Mouse (Mus musculus) stomach, embryonic 16.5 days (tissue): ENCODE data around the gene Acap2. TPM values are rescaled to one million over a fixed set of nuclear protein-coding genes. Genes with fewer than 3 reads are reported as not detected.
A peak's percentile ranks its signal among the peaks of the same experiment; 100 is the strongest.

Experiments used
- ATAC-seq: fragments of 200-750 bp; cut with Nextera tagmentation; 2 replicates; pipeline ENCODE4 v1.8.0; 2017; ENCODE audit warnings: moderate number of reproducible peaks, moderate TSS enrichment; ENCODE audit not compliant: insufficient read depth, low FRiP score
- H3K27ac ChIP-seq: fragments of 300-500 bp; sonication (generic); 2 replicates; pipeline ENCODE4 v1.5.1; 2014; ENCODE audit warnings: low read length
- H3K27me3 ChIP-seq: fragments of 300-500 bp; sonication (generic); 2 replicates; pipeline ENCODE4 v1.6.1; 2014; ENCODE audit warnings: low read length, control low read depth, mixed read lengths; ENCODE audit not compliant: control insufficient read depth, insufficient read depth
- H3K36me3 ChIP-seq: fragments of 300-500 bp; sonication (generic); 2 replicates; pipeline ENCODE4 v1.6.1; 2014; ENCODE audit warnings: low read length; ENCODE audit not compliant: control insufficient read depth, insufficient read depth
- H3K4me1 ChIP-seq: fragments of 300-500 bp; sonication (generic); 2 replicates; pipeline ENCODE4 v1.6.1; 2014; ENCODE audit warnings: low read length, control low read depth, mixed read lengths; ENCODE audit not compliant: control insufficient read depth, insufficient read depth
- H3K4me2 ChIP-seq: fragments of 300-500 bp; sonication (generic); 2 replicates; pipeline ENCODE4 v1.6.1; 2014; ENCODE audit warnings: low read depth, low read length, mixed read lengths
- H3K4me3 ChIP-seq: fragments of 300-500 bp; sonication (generic); replicated peaks from 2 replicates; pipeline ENCODE4 v1.5.1; 2014; ENCODE audit warnings: mild to moderate bottlenecking, low read length
- H3K9ac ChIP-seq: fragments of 300-500 bp; sonication (generic); 2 replicates; pipeline ENCODE4 v1.6.1; 2014; ENCODE audit warnings: low read length
- H3K9me3 ChIP-seq: fragments of 300-500 bp; sonication (generic); replicated peaks from 2 replicates; pipeline ENCODE4 v1.6.1; 2016; ENCODE audit warnings: low read length, control low read depth; ENCODE audit not compliant: control insufficient read depth
- WGBS: fragments of 180-500 bp; shearing (Covaris S2); extraction: QIAGEN DNeasy Blood & Tissue Kit; methylation state at CpG from one replicate; pipeline ENCODE4 v1.1.7; 2014; 5-methylcytosine and 5-hydroxymethylcytosine counted together
- polyA plus RNA-seq: library from polyadenylated mRNA; unstranded; fragments of >200 nt; fragmentation: Nextera tagmentation; extraction: Ambion mirVana; gene quantifications from 2 replicates; pipeline ENCODE4 v1.2.1, GENCODE M21; 2015

Gene Acap2
- polyA plus RNA-seq, 1 experiment from 2014 or later: 21.4 TPM

DNA sequence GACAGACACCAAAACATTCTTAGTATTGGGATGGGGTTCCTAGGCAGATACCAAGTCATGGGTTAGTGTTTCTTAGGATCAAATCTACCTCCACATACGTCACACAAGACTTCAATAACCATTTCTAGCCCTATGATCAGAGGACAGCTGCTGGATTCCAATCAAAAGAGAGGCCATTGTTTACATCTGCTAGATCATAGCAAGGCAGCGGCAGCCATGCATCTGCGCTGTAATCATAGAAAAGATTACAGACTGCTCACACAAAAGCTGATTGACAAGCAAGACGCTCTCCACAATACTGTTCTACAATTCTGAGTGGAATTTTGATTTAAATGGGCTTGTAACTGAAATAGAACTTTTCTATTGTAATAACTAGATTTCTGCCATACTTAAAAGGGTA, 16.3 kb downstream of the Acap2 start:
- 52% methylated on average over 4 of the region's 4 CpGs for WGBS
- peak overlapping the region; percentile 33 for H3K27ac ChIP-seq

DNA sequence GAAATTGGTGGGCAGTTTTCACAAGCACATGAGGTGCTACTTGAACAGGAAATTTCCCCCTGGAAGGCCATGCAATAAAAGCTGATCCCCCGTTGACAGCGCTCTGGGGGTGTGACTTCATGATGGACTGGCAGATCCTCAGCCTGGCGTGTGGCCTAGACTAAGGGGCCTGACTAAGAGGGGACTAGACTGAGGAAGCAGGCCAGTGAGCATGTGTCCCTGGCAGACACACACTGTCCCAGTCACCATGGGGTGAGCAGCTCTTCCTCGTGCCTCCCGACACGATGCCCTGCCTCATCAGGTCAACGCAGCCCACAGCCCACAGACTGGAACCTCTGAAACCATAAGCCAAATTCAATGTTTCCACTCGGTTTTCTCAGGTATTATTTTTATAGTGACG, 18.5 kb downstream of the Acap2 start:
- H3K9ac ChIP-seq: no peak overlapping the region
- H3K27me3 ChIP-seq: no peaks in the 10 kb centered on the region
- H3K9me3 ChIP-seq: no peaks in the 10 kb centered on the region
- no peaks in the 10 kb centered on the region for H3K36me3 ChIP-seq
- H3K4me3 ChIP-seq: no peak overlapping the region
- no peak for ATAC-seq
- no peak overlapping the region for H3K4me2 ChIP-seq
- 66% methylated on average over 9 of the region's 9 CpGs for WGBS
- peak overlapping the region; percentile 60; the same call in 1 of the 2 replicates for H3K27ac ChIP-seq
- H3K4me1 ChIP-seq: peaks cover 43% of the 10 kb centered on the region

More for the DNA sequence above, 16.3 kb downstream of the Acap2 start:
- no peaks in the 10 kb centered on the region for H3K36me3 ChIP-seq
- no peaks in the 10 kb centered on the region for H3K27me3 ChIP-seq
- H3K4me1 ChIP-seq: peaks cover 56% of the 10 kb centered on the region
- H3K4me2 ChIP-seq: no peak overlapping the region
- ATAC-seq: no peak
- no peaks in the 10 kb centered on the region for H3K9me3 ChIP-seq
- H3K4me3 ChIP-seq: no peak overlapping the region
- H3K9ac ChIP-seq: no peak overlapping the region

DNA sequence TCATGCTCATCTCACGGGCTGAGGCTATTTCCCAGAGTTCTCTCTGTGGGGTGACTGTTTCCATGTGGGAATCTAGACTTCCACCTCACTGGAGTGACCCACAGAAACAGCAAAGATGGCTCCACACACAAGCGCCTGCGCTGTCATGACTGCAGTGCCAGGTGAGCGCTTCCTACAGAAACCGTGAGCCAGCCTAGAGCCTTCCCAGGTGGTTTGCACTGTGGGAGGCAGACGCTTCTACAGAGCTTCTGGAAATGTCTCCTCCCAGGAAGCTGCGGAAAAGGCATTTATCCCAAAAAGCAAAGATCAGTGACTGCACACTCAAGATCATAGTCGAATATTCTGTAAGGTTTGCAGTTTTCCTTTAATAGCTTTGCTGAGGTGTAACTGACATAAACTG, 20.2 kb downstream of the Acap2 start:
- no peak overlapping the region for H3K9ac ChIP-seq
- H3K36me3 ChIP-seq: no peaks in the 10 kb centered on the region
- no peaks in the 10 kb centered on the region for H3K9me3 ChIP-seq
- no peak overlapping the region for H3K4me2 ChIP-seq
- H3K4me3 ChIP-seq: no peak overlapping the region
- ATAC-seq: no peak
- 70% methylated on average over 8 of the region's 8 CpGs for WGBS
- no peaks in the 10 kb centered on the region for H3K27me3 ChIP-seq
- H3K27ac ChIP-seq: no peak overlapping the region
- peaks cover 34% of the 10 kb centered on the region for H3K4me1 ChIP-seq

DNA sequence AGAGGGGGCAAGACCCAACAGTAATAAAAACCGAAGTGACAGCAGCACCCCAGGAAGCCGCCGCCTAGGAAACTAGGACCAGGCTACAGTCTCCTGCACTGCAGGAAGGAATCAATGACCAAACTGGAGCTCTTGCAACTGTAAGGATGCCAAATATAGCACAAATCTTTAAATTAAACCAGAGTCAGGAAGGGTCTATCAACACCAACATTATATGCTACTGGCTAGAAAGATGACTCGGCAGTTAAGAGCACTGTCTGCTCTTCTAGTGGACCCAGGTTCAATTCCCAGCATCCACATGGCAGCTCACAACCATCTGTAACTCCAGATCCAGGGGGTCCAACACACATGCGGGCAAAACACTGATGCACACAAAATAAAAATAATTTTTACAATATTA, 21.7 kb downstream of the Acap2 start:
- ATAC-seq: no peak
- Histone ChIP-seq H3K4me2 (no peak overlapping the region), H3K27ac (no peak overlapping the region), H3K4me1 (peaks cover 26% of the 10 kb centered on the region), H3K36me3 (no peaks in the 10 kb centered on the region), H3K27me3 (no peaks in the 10 kb centered on the region), H3K9me3 (no peaks in the 10 kb centered on the region), H3K4me3 (no peak overlapping the region), H3K9ac (no peak overlapping the region)
- WGBS: 71% methylated on average over 5 of the region's 5 CpGs

DNA sequence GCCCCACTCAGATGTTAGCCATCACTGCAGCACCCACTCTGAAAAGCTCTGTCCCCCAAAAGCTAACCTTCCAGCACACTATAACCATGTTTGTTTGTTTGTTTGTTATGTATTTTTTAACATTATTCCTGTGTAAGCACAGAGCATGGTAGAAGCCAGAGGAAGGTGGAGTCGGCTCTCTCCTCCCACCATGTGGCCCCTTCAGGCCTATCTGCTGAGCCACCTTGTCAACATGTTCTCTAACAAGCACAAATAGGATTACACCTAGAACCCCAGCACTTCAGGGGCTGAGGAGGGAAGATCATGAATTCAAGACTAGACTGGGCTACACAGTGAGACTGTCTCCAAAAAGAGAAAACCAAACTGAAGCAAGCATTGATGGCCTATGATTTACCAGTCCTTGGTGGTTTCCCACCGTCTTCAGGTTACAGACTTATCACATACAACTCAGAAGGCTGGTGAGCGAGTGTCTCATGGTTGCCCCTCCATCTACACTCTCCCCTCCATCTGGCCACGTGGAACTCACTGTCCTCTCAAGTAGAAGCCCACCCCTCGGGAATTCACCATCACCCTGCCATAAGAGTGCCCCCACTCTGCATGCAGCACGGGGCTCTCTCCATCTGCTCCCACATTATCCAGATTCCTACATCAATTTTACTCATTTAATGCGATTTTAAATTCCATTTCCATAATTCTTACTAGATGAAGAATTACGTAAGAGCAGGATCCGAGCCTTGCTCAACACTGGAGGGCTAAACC, 26.0 kb downstream of the Acap2 start:
- peaks cover 4% of the 10 kb centered on the region; the same call in 1 of the 2 replicates for H3K4me1 ChIP-seq
- H3K9ac ChIP-seq: no peak overlapping the region
- no peak overlapping the region for H3K27ac ChIP-seq
- H3K4me2 ChIP-seq: no peak overlapping the region
- H3K36me3 ChIP-seq: no peaks in the 10 kb centered on the region
- H3K27me3 ChIP-seq: no peaks in the 10 kb centered on the region
- 70% methylated on average over 9 of the region's 9 CpGs for WGBS
- H3K9me3 ChIP-seq: no peaks in the 10 kb centered on the region
- no peak overlapping the region for H3K4me3 ChIP-seq
- ATAC-seq: no peak

DNA sequence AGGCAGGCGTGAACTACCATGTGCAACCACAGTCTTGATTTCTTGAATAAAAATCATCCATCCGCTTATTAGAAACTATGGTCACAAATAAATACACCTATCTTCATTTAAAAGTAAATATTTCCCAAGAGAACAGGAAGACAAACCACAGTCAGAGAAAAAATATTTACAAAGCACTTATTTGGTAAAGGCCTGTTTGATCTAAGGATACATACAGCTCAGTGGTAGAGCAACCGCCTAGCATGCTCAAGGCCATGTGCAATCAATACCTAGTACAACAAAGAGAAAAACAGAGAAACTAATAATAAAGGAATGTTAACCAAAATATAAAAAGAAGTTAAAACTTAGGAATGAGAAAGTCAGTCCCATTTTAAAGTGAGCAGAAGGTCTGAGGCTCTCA, 28.8 kb downstream of the Acap2 start:
- H3K9ac ChIP-seq: no peak overlapping the region
- peaks cover 16% of the 10 kb centered on the region for H3K4me1 ChIP-seq
- H3K9me3 ChIP-seq: no peaks in the 10 kb centered on the region
- H3K36me3 ChIP-seq: no peaks in the 10 kb centered on the region
- no peak overlapping the region for H3K27ac ChIP-seq
- H3K27me3 ChIP-seq: no peaks in the 10 kb centered on the region
- H3K4me3 ChIP-seq: no peak overlapping the region
- no peak overlapping the region for H3K4me2 ChIP-seq
- no peak for ATAC-seq
- WGBS: 78% methylated on average over 3 of the region's 3 CpGs

DNA sequence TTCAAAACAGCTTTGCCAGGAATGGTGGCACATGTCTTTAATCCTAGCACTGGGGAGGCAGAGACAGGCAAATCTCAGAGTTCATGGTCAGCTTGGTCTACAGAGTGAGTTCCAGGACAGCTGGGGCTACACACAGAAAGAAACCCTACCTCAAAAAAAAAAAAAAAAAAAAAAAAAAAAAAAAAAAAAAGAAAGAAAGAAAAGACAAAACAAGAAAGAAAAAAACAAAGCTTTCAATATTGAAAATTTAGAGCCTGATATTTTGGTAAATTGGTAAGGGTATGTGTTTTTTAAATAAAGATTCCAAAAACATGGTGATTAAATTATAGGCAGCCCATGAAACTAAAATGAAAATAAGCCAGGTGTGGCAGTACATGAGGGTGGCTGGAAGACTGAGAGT, 29.6 kb downstream of the Acap2 start:
- Histone ChIP-seq H3K36me3 (no peaks in the 10 kb centered on the region), H3K4me2 (no peak overlapping the region), H3K4me3 (no peak overlapping the region), H3K9ac (no peak overlapping the region), H3K9me3 (no peaks in the 10 kb centered on the region), H3K27me3 (no peaks in the 10 kb centered on the region), H3K27ac (no peak overlapping the region; the same call in 1 of the 2 replicates), H3K4me1 (peaks cover 15% of the 10 kb centered on the region)
- no peak for ATAC-seq

DNA sequence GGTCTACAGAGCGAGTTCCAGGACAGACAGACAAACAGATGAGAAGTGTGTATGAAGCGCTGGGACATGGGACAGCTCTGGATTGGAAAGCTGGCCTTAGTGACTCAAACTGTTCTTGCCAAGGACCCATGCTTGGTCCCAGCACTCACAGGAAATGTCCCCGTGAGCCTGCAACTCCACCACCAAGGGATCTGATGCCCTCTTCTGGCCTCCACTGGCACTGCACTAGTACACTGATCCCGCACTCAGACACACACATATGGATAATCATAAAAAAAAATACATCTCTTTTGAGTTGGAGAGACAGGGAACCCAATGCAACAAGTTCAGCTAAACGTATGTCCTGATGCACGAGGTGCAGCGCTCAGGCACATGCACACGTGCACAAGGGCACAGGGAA, 30.7 kb downstream of the Acap2 start:
- peaks cover 26% of the 10 kb centered on the region for H3K4me1 ChIP-seq
- no peaks in the 10 kb centered on the region for H3K9me3 ChIP-seq
- H3K27me3 ChIP-seq: no peaks in the 10 kb centered on the region
- no peak overlapping the region; the same call in 1 of the 2 replicates for H3K27ac ChIP-seq
- no peak overlapping the region for H3K9ac ChIP-seq
- H3K4me2 ChIP-seq: no peak overlapping the region
- ATAC-seq: no peak
- WGBS: 90% methylated on average over 8 of the region's 8 CpGs
- H3K36me3 ChIP-seq: no peaks in the 10 kb centered on the region
- no peak overlapping the region for H3K4me3 ChIP-seq

DNA sequence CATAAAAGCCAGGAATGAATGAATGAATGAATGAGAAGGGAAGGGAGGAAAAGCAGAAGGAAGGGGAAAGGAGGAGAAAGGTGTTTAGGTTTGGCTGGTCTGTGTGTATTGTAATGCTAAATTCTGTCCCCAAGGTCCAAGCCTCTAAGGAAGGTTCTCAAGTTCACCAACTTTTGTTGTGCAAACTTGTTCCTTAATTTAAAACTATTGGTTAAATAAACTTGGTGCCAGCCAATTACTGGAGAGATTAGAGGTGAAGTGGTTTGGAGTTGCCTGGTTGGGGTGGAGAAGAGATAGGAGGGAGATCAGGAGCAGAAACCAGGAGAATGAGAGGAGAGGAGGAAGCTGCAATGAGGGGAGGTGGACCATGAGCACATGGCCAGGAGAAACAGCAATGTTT, 31.4 kb downstream of the Acap2 start:
- no peaks in the 10 kb centered on the region for H3K9me3 ChIP-seq
- no peak overlapping the region for H3K4me2 ChIP-seq
- no peak overlapping the region for H3K27ac ChIP-seq
- no peak for ATAC-seq
- H3K4me3 ChIP-seq: no peak overlapping the region
- H3K4me1 ChIP-seq: peaks cover 28% of the 10 kb centered on the region
- H3K27me3 ChIP-seq: no peaks in the 10 kb centered on the region
- no peaks in the 10 kb centered on the region for H3K36me3 ChIP-seq
- H3K9ac ChIP-seq: no peak overlapping the region
